Mouse (Mus musculus) right cerebral cortex, postnatal 25 days (tissue): ENCODE data around the gene Cpsf3.

Experiments used
- DNase-seq: peaks from one replicate; pipeline ENCODE4 v3.0.0; 2022

Cpsf3 gene

GRCm38 (mm10) chr12:21284761-21285441, at the start of gene Cpsf3:
Gene Cpsf3 (plus strand): TSS chr12:21285391.
- DNase-seq: no peak

DNA sequence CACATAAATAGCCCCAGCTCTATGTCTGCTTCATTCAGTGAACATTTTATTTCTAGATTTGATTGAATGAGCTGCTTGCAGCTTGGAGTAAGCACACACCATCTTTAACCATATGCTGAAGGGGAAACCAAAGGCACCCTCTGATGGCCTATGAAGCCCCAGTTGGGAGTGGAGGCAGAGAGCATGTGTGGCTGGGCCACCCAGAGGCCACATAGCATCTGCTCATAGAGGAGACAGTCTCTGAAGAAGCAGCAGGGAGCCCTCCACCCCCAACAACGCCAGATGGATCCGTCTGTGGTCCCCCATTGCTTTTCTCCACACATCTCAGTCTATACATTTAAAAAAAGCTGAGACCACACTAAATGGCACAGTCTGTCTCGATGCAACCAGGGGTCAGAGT, 43.2 kb upstream of the Cpsf3 start:
- DNase-seq: no peak

DNA sequence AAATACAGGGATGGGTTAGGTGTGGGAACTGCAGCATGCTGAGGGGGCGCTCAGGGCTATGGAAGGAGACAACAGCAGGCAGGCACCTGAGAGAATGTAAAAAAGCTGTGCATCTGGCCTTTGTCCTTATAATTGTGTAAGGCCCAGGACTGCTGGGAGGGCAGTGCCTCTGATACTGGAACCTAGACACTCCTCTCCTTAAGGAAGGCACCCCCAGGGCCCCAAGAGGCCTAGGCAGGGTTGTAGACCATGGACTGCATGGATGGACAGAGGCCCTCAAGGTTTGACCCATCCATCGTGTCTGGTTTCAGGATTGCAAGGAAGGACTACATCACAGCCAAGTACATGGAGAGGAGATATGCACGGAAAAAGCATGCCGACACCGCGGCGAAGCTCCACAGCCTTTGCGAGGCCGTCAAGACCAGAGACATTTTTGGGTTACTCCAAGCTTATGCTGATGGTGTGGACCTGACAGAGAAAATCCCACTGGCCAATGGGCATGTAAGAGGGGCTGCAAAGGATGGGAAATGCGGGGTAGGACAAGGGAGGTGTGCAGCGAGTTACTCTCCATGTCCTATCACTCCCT, 40.7 kb upstream of the Cpsf3 start:
- no peak for DNase-seq

GRCm38 (mm10) chr12:21247711-21248392, 37.3 kb upstream of the Cpsf3 start:
- no peak for DNase-seq

GRCm38 (mm10) chr12:21260494-21261256, 24.5 kb upstream of the Cpsf3 start:
- DNase-seq: no peak

GRCm38 (mm10) chr12:21261521-21261920, 23.7 kb upstream of the Cpsf3 start:
- no peak for DNase-seq

DNA sequence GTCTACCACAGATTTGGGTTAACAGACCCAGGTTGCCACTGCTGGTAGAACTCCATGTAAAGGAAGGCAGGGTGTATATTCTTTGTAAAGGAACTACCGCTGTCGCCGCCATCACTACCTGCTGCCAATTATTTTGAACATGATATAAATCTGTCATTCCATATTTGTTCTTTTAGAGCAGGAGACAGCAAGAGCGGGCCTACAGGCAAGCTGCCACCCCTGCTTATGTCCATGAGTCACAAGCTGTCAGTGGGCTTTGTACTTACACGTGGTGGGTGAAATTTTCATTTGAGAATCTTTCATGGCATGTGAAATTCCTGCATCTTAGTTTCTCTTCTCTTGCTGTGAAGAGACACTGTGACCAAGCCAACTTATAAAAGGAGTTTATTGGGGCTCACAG, 21.9 kb upstream of the Cpsf3 start:
- no peak for DNase-seq

DNA sequence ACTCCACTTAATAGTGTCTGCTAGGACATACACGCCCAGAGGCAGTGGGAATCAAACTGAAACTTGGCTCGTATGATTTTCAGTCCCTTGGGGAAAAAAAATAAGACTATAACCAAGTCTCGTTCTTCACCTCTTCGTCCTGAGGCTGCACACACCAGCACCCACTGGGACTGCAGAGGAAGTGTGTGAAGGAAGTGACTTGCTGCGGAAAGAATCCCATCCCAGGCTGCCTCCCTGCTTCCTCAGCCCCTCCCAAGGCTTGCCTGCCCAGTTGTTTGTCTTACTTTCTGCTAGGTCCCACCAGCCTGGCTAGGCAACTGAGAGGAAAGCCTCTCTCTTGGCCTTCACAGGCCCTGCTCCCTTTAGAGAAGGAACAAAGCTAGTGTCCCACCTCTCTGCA, 20.9 kb upstream of the Cpsf3 start:
- DNase-seq: no peak

DNA sequence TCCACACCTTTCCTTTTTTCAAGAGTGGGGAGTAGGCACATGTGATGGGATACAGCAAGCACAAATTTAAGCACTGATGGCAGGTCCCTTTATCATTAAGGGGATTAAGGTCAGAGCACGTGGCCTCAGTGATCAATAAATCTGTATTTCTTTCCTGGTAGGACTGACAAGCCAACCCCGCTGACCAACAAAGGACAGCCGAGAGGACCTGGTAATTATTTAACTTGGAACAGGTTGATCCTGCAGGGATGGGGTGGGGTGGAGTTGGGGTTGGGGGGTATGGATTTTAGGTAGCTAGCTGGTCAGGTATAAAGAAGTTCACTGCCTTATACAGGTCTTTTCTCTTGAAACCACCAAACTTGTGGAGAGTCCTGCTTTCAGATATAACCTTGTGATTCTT, 20.2 kb upstream of the Cpsf3 start:
- DNase-seq: no peak

DNA sequence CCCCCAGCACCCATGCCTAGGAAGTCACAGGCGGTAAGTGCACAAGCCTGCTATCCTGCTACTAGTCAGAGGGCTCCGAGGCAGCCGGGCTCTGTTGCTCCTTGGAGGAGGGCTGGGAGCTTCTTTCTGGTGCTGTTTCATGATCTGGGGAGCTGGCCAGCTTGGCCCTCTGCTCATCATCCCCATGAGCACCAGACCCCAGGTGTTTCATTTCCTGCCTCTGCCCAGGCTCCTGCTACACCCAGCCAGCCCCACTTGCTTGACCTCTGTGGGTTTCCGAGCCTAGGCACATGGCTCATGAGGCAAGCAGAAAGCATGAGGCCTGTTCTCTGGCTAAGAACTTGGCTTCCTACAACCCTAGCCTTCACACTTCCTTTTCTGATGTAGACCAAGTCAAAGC, 19.7 kb upstream of the Cpsf3 start:
- DNase-seq: no peak

DNA sequence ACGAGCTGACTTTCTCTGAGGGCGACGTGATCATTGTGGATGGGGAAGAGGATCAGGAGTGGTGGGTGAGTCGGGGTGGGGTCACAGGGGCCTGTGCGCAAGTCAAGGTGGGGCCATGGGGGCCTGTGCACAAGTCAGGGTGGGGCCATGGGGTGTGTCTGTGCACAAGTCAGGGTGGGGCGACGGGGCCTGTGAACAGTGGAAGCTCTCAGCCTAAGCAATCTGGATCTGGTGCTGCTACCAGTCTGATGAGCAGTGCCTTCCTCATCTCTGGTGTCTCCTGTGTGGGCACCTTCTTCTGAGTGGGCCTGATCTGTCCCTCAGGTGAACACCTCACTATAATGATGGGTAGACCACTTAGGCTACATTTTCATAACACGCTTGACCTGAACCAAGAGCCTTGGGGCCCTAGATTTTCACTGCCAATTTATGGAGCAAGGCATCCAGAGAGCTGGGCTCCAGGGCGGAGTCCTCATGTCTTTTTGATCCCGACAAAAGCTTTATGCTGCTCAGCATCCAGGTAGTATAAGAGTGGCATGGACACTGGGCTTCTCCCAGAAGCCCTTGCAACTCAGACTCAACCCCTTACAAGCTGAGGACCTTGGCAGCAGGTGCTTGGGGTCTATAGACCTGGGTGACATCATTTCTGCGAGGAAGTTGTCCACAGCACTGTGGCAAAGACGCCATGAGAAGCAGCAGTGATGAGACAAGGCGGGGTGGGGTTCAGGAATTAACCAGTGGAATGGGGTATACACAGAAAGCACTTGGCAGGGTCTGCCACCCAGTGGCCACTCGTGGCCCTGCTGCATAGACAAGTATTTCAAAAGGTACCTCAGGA, 19.0 kb upstream of the Cpsf3 start:
- DNase-seq: peak; percentile 75

- no peak for DNase-seq
Measured at GRCm38 (mm10) chr12:21266784-21267098, 18.4 kb upstream of the Cpsf3 start.

DNA sequence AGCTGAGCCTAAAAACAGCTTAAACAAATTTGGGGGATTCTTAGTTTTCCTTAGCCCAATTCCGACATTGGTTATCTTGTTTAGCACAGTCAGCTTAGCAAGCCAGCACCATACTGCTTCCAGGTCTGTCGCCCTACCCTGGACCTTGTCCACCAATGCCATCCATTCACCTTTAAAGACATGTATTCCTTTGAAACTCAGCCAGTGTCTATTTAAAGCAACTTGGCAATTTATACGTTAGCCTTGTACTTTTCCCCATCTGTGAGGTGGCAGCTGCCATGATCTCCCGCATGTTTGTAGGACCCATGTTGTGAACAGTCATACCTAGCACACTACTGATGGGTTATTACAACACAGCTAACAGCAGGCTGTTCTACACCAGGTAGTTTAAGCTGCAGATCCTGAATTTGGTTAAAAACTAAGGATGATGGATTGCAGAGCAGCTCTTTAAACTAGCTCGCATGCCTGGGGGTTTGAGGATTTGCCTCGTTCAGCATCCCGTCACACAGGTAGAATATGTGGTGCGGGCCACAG, 17.0 kb upstream of the Cpsf3 start:
- DNase-seq: no peak

DNA sequence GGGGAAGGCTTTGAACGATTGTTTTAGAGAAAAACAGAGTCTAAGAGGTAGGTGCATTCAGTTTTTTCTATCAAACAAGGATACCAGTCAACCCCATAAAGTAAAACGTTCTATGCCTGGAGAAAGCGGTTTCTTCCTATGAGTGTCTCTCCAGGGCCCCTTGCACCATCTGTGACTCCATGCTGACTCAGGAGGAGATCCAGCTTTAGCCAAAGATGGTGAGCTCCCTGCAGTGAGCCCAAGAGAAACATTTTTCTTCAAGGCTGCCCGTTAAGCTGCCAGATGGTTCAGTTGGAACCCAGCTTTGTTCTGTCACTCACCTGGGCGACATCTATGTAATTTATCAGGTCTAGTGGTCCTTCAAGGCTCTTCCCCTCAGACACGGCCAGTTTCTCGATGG, 10.7 kb upstream of the Cpsf3 start:
- no peak for DNase-seq

GRCm38 (mm10) chr12:21277352-21277864, 7.8 kb upstream of the Cpsf3 start:
- DNase-seq: no peak

GRCm38 (mm10) chr12:21285508-21286242, 484 bp downstream of the Cpsf3 start:
- no peak for DNase-seq

DNA sequence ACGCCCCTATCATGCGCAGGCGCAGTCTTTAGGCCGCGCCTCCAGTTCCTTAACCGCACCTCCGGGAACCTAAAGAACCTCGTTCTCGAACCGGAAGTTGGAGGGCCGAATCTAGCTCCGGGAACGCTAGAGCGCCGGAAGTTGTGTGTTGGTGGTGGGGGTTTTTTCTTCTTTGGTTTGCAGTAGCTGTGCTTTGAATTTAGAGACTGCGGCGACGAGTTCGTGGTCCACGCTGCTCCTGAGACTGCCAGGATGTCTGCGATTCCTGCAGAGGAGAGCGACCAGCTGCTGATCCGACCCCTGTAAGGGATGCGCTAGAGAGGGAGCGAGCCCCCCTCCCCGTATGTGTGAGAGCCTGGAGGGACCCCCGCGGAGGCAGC, 1.0 kb downstream of the Cpsf3 start, which contains the start of gene Itgb1bp1:
Gene Itgb1bp1, minus strand, starts transcription at position 42 of the 380 bp plus-strand sequence.
- peak; percentile 97 for DNase-seq

GRCm38 (mm10) chr12:21286712-21287650, 1.8 kb downstream of the Cpsf3 start:
- DNase-seq: no peak

DNA sequence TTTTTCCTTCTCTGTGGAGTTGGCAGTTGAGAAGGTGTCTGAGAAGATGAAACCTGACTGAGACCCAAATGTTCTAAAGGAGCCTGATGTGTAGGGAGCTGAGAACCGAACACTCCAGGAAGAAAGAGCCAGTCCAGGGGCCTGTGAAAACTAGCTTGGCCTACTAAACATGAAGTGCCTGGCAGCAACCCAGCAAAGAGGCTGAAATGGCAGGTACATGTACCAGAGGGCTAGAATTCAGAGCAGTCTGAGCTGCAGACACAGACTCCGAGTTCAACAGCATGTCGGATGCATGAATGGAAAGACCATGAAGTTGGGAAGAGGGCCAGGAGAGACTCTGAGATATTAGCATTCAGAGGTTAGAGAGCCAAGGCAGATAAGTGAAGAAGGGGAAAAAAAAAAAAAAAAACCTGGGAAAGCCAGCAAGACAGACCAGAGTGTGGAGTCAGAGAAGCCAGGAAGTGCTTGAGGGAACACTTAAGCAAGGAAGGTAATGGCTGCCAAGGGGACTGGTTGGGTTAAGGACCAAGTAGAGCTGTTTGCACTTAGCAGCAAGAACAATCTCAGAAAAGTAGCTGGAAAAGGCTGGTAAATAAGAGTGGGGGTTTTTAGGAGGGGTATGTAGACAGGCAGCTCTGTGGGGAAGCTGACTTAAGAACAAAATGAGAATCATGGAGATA, 3.7 kb downstream of the Cpsf3 start:
- DNase-seq: no peak

- no peak for DNase-seq
Measured at GRCm38 (mm10) chr12:21289651-21290050, 4.5 kb downstream of the Cpsf3 start.
